Mouse (Mus musculus): ENCODE data around the gene Med27. TPM values are rescaled to one million over a fixed set of nuclear protein-coding genes. Genes with fewer than 3 reads are reported as not detected.

Med27 gene
- polyA plus RNA-seq, 1 experiment from 2014 or later: 57.9 TPM

- no peaks in the 10 kb centered on the region for H3K36me3 ChIP-seq (replicated peaks)
- H3K27me3 ChIP-seq (replicated peaks; ENCODE audit: low read depth, poor library complexity, severe bottlenecking): no peaks in the 10 kb centered on the region
- 54% methylated on average over 7 of the region's 7 CpGs for WGBS
- no peak overlapping the region for H3K4me3 ChIP-seq
- H3K4me1 ChIP-seq: peaks cover 43% of the 10 kb centered on the region
- H3K27ac ChIP-seq (replicated peaks): peak overlapping the region; percentile 40; the same call in 1 of the 2 replicates
- no peak for DNase-seq (ENCODE audit: low spot score)
- H3K9me3 ChIP-seq: no peaks in the 10 kb centered on the region
Observed at GRCm38 (mm10) chr2:29439857-29440502, 93.4 kb downstream of the Med27 start.

- Histone ChIP-seq H3K9me3 (no peaks in the 10 kb centered on the region), H3K27me3 (replicated peaks; ENCODE audit: low read depth, poor library complexity, severe bottlenecking) (no peaks in the 10 kb centered on the region), H3K27ac (replicated peaks) (no peak overlapping the region), H3K4me1 (peaks cover 48% of the 10 kb centered on the region), H3K4me3 (no peak overlapping the region), H3K36me3 (replicated peaks) (no peaks in the 10 kb centered on the region)
- no peak for DNase-seq (ENCODE audit: low spot score)
Observed at GRCm38 (mm10) chr2:29442275-29442674, 95.7 kb downstream of the Med27 start.

- Histone ChIP-seq H3K36me3 (replicated peaks) (no peaks in the 10 kb centered on the region), H3K27me3 (replicated peaks; ENCODE audit: low read depth, poor library complexity, severe bottlenecking) (no peaks in the 10 kb centered on the region), H3K9me3 (no peaks in the 10 kb centered on the region), H3K4me1 (peaks cover 42% of the 10 kb centered on the region), H3K4me3 (no peak overlapping the region), H3K27ac (replicated peaks) (no peak overlapping the region)
- no peak for DNase-seq (ENCODE audit: low spot score)
- 78% methylated on average over 2 of the region's 2 CpGs for WGBS
Observed at GRCm38 (mm10) chr2:29443626-29444217, 97.1 kb downstream of the Med27 start.

GRCm38 (mm10) chr2:29448476-29449002 lies 101.9 kb downstream of the Med27 start:
- Histone ChIP-seq H3K27me3 (replicated peaks; ENCODE audit: low read depth, poor library complexity, severe bottlenecking) (no peaks in the 10 kb centered on the region), H3K4me3 (no peak overlapping the region), H3K9me3 (no peaks in the 10 kb centered on the region), H3K27ac (replicated peaks) (no peak overlapping the region), H3K4me1 (peaks cover 20% of the 10 kb centered on the region), H3K36me3 (replicated peaks) (no peaks in the 10 kb centered on the region)
- DNase-seq (ENCODE audit: low spot score): no peak
- 84% methylated on average over 7 of the region's 7 CpGs for WGBS

GRCm38 (mm10) chr2:29451368-29451999 lies 104.9 kb downstream of the Med27 start:
- Histone ChIP-seq H3K36me3 (replicated peaks) (no peaks in the 10 kb centered on the region), H3K27me3 (replicated peaks; ENCODE audit: low read depth, poor library complexity, severe bottlenecking) (no peaks in the 10 kb centered on the region), H3K4me1 (peaks cover 24% of the 10 kb centered on the region), H3K4me3 (no peak overlapping the region), H3K27ac (replicated peaks) (no peak overlapping the region), H3K9me3 (no peaks in the 10 kb centered on the region)
- no peak for DNase-seq (ENCODE audit: low spot score)
- 82% methylated on average over 14 of the region's 14 CpGs for WGBS

- H3K36me3 ChIP-seq (replicated peaks): no peaks in the 10 kb centered on the region
- peaks cover 24% of the 10 kb centered on the region for H3K4me1 ChIP-seq
- H3K9me3 ChIP-seq: no peaks in the 10 kb centered on the region
- H3K27ac ChIP-seq (replicated peaks): no peak overlapping the region
- no peaks in the 10 kb centered on the region for H3K27me3 ChIP-seq (replicated peaks; ENCODE audit: low read depth, poor library complexity, severe bottlenecking)
- no peak for DNase-seq (ENCODE audit: low spot score)
- H3K4me3 ChIP-seq: no peak overlapping the region
- WGBS: 73% methylated on average over 4 of the region's 4 CpGs
Observed at GRCm38 (mm10) chr2:29453376-29453775, 106.8 kb downstream of the Med27 start.

- H3K4me1 ChIP-seq: peaks cover 24% of the 10 kb centered on the region
- WGBS: 75% methylated on average over 9 of the region's 9 CpGs
- H3K9me3 ChIP-seq: no peaks in the 10 kb centered on the region
- H3K36me3 ChIP-seq (replicated peaks): no peaks in the 10 kb centered on the region
- H3K27me3 ChIP-seq (replicated peaks; ENCODE audit: low read depth, poor library complexity, severe bottlenecking): no peaks in the 10 kb centered on the region
- H3K27ac ChIP-seq (replicated peaks): no peak overlapping the region
- H3K4me3 ChIP-seq: no peak overlapping the region
- DNase-seq (ENCODE audit: low spot score): no peak
Observed at GRCm38 (mm10) chr2:29456631-29457320, 110.2 kb downstream of the Med27 start.

GRCm38 (mm10) chr2:29457677-29458076 lies 111.1 kb downstream of the Med27 start:
- no peaks in the 10 kb centered on the region for H3K9me3 ChIP-seq
- H3K4me1 ChIP-seq: peaks cover 24% of the 10 kb centered on the region
- no peak for DNase-seq (ENCODE audit: low spot score)
- WGBS: 62% methylated on average over 2 of the region's 2 CpGs
- no peak overlapping the region for H3K27ac ChIP-seq (replicated peaks)
- H3K4me3 ChIP-seq: no peak overlapping the region
- H3K27me3 ChIP-seq (replicated peaks; ENCODE audit: low read depth, poor library complexity, severe bottlenecking): no peaks in the 10 kb centered on the region
- H3K36me3 ChIP-seq (replicated peaks): no peaks in the 10 kb centered on the region

GRCm38 (mm10) chr2:29458346-29458950 lies 111.8 kb downstream of the Med27 start:
- Histone ChIP-seq H3K4me1 (peaks cover 24% of the 10 kb centered on the region), H3K27ac (replicated peaks) (no peak overlapping the region), H3K4me3 (no peak overlapping the region), H3K36me3 (replicated peaks) (no peaks in the 10 kb centered on the region), H3K27me3 (replicated peaks; ENCODE audit: low read depth, poor library complexity, severe bottlenecking) (no peaks in the 10 kb centered on the region), H3K9me3 (no peaks in the 10 kb centered on the region)
- WGBS: 93% methylated on average over 3 of the region's 3 CpGs
- no peak for DNase-seq (ENCODE audit: low spot score)

- WGBS: 87% methylated on average over 1 of the region's 1 CpGs
- Histone ChIP-seq H3K27me3 (replicated peaks; ENCODE audit: low read depth, poor library complexity, severe bottlenecking) (no peaks in the 10 kb centered on the region), H3K36me3 (replicated peaks) (no peaks in the 10 kb centered on the region), H3K4me3 (no peak overlapping the region), H3K27ac (replicated peaks) (no peak overlapping the region), H3K4me1 (peaks cover 13% of the 10 kb centered on the region), H3K9me3 (no peaks in the 10 kb centered on the region)
- no peak for DNase-seq (ENCODE audit: low spot score)
Observed at GRCm38 (mm10) chr2:29459648-29460047, 113.0 kb downstream of the Med27 start.

- Histone ChIP-seq H3K27me3 (replicated peaks; ENCODE audit: low read depth, poor library complexity, severe bottlenecking) (no peaks in the 10 kb centered on the region), H3K4me1 (peaks cover 14% of the 10 kb centered on the region), H3K27ac (replicated peaks) (no peak overlapping the region), H3K4me3 (no peak overlapping the region), H3K9me3 (no peaks in the 10 kb centered on the region), H3K36me3 (replicated peaks) (no peaks in the 10 kb centered on the region)
- 85% methylated on average over 2 of the region's 2 CpGs for WGBS
- no peak for DNase-seq (ENCODE audit: low spot score)
Observed at GRCm38 (mm10) chr2:29461841-29462240, 115.2 kb downstream of the Med27 start.

GRCm38 (mm10) chr2:29463039-29463585 lies 116.5 kb downstream of the Med27 start:
- no peak overlapping the region for H3K27ac ChIP-seq (replicated peaks)
- DNase-seq (ENCODE audit: low spot score): no peak
- WGBS: 85% methylated on average over 6 of the region's 6 CpGs
- H3K9me3 ChIP-seq: no peaks in the 10 kb centered on the region
- H3K27me3 ChIP-seq (replicated peaks; ENCODE audit: low read depth, poor library complexity, severe bottlenecking): no peaks in the 10 kb centered on the region
- no peaks in the 10 kb centered on the region for H3K36me3 ChIP-seq (replicated peaks)
- H3K4me1 ChIP-seq: peaks cover 14% of the 10 kb centered on the region
- no peak overlapping the region for H3K4me3 ChIP-seq

All from embryonic facial prominence, embryonic 10.5 days (tissue).